Mouse (Mus musculus) left cerebral cortex, adult 8-10 months (tissue): Measurements from ENCODE around the gene Pik3ca. TPM values are rescaled to one million over a fixed set of nuclear protein-coding genes. Genes with fewer than 3 reads are reported as not detected.

ENCODE experiments used
- DNase-seq, 2 experiments: peaks; one replicate each; pipeline ENCODE4 v3.0.0; 2022; ENCODE audit warnings: low spot score in 2 of 2
- total RNA-seq, 4 experiments: library from RNA; stranded (reverse); gene quantifications; 2 replicates each; pipeline ENCODE4 v1.2.4; 2022

Gene Pik3ca
- total RNA-seq, 4 experiments from 2014 or later, result 59.1 to 68.3 (median 61.0) TPM

DNA sequence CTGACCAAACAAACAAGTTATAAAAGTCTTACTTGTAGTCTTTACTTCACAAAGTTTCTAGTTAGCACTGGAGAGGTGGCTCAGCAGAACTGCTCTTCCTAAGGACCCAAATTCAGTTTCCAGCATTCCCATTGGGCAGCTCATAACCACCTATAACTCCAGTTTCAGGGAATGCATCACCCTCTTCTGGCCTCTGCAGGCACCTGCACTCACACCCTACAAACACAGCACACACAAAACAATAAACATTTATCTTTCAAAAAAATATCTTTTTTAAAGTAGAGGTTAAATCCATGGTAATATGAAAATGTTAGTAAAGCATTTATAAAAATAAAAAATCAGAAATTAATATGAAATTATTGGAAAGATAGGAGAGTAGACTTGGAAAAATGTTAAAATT is 44.2 kb downstream of the Pik3ca start:
- no peak for DNase-seq

DNA sequence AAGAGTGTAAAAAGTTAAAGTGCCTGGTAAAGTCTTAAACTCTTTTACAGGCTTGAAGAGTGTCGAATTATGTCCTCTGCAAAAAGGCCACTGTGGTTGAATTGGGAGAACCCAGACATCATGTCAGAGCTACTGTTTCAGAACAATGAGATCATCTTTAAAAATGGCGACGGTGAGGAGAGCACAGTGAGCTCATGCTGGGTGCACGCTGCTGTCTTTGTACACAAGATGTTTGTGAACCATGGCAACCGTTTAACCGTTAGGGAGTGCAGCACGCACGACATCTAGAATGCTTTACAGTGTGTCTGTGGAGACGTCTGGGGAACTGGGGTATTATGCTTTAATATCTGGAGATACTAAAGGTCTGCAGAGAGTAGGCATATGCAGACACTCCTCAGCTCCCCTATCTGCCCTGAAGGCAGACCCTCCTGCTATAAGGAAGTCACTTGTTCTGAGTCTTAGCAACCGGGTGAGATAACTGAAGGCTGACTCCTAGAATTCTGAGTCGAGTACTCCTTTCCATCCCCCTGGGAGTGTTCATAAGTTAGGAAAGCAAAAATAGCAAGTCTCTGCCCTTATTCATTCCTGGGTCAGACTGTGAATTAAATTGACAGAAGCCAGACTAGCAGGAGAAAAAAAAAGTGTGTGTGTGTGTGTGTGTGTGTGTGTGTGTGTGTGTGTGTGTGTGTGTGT is 57.0 kb downstream of the Pik3ca start:
- DNase-seq, result no peak

DNA sequence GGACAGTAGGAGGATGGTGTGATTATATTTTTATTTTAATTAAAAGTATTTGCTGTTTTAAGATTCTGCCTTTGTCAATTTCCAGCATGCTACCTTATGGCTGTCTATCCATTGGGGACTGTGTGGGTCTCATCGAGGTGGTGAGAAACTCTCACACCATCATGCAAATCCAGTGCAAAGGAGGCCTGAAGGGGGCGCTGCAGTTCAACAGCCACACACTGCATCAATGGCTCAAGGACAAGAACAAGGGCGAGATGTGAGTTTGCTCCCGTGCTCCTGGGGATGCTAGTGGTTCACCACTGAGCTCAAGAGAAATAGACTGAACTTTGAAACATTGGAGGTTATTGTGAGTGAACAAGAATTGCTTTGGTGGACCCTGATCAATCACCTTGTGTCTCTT is 62.3 kb downstream of the Pik3ca start:
- no peak for DNase-seq

DNA sequence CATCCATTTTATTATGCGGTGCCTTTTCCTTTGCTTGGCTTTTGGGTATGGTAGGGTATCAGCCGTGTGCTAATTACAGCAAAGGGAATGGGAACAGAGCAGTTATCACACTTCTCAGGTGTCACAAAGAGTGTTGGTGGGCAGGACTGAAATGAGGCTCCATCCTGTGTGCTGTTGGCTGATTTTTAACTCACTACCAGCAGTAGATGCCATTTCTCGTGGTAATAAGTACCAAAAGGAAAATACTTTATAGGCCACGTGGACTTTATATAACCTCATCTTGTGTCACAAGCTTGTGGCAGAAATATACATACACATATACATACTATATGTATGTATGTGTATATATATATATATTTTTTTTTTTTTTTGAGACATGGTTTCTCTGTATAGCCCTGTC is 69.8 kb downstream of the Pik3ca start:
- no peak for DNase-seq

DNA sequence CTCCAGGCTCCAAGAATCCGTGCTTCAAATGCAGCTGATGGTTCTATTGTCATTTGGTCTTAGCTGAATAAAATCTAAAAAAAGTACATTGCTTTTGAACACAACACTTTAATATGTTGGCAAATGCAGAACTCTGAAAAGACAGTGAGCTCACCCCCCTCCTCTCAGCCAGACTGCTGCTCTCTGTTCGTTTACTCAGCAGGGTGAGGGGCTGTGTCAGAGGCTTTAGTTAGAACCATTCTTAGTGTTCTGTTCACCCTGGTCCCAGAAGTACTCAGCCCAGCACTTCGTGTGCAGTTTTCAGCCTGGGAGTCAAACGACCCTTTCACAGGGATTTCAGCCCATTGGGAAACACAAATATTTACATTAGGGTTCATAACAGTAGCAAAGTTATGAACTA is 70.9 kb downstream of the Pik3ca start:
- no peak for DNase-seq

DNA sequence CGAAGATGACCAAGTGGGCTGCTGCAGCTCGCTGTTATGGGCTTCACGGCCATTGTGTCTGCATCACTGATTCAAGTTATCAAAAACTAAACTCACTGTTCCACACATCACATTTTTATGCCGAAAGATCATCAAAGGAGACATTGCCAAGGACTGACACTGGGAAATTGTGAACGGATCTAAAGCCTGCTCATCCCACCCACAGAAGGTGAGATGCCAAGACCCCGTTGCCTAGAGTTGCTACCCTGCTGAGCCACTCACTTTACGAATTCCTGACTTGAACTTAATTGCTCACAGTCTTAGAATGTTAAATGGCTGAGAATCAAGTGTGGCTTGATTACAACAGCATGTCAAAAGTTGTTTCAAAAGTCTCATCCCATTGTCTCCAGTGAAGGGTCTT is 73.0 kb downstream of the Pik3ca start:
- no peak for DNase-seq

DNA sequence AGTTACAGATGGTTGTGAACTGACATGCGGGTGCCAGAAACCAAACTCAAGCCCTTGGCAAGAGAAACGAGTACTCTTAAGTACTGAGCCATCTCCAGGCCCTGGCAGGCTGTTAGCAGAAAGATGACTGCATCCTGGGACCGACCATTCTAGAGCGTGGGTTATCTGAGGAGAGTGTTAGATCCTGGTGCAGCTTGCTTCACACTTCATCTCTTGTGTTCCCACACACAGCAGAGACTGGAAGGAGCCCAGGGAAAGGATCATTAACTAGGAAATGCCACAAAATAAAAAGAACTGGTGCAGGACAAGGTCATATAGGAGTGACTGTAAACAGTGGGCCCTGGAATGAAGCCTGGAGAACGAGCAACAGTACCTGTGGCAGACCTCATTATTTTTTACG is 73.6 kb downstream of the Pik3ca start:
- peak in 1 of 2 experiments; percentile 54 for DNase-seq

DNA sequence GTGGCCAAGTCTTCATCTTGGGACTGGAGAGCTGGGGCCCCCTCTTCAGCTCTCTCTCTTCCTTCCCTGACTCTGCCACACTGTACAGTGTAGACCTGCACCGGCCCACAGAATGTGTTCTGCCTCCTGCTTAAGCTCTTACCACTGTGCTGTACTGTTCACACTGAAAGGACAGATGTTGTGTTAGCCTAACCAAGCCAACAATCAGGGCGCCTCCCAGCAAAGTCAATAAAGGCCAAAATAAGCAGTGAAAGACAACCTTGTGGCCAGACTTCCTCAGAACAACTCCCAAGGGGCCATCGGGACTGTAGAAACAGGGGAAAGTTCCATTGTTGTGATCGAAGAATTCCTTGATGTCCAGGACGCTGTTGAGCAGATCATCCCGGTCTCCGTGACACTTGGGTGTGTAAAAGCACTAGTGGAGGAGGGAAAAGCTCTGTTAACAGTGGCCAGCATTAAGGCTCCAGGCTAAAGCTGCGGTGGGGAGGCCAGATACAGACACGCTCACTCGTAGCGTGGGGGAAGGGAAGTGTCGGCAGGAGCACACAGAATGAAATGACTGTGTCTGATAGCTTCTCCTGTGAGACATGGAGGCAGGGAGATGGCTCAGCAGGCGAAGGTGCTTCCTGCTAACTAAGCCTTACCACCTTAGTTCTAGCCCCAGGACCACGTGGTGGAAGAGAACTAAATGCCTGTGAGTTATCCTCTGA is 74.9 kb downstream of the Pik3ca start:
- no peak for DNase-seq

DNA sequence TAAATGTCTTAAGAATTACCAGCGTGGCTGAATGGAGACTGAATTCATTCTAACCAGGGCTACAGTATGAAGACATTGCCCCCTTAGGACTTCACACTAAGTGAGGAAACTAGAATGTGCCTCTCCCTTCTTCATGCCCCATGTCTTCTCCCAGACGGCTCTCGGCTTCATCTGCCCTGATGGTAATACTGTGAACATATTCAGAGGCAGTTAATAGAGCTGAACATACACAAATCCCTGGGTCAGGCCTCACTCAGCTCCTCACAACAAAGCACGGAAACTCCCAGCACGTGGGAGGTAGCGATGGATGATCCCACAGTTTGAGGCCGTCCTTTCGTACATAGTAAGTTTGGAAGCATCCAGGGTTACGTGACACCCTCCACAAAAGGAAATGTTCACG is 75.7 kb downstream of the Pik3ca start:
- no peak for DNase-seq

DNA sequence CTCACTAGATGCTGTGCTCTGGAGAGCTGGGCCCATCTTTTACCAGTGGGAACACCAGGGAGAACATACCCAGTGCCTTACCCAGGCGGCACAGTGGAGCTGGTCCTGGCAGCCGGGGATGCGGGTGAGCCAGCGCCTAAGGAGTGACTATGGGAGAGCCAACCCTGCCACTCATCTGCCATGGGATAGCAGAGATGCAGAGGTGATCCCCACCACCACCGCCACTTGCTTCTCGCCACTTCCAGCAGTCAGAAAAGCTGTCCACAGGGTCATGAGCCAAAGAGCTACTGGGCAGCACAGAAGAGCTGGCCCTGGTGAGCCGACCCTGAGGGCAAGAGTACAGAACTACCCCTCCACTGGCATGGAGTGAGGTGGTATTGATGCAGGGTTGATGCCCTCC is 82.5 kb downstream of the Pik3ca start:
- DNase-seq, result no peak

DNA sequence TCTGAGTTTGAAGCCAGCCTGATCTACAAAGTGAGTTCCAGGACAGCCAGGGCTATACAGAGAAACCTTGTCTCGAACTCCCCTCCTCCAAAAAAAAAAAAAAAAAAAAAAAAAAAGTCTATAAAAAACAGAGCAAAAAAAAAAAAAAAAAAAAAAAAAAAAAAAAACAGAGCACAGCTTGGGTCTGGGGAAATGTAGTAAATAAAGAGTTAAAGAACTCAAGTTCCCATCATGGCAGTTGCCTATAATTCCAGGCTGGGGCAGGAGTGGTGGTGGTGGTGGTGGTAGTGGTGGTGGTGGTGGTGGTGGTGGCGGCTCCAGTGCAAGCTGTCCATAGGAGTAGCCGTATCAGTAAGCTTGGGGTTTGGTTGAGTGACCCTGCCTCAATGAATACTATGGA is 85.6 kb downstream of the Pik3ca start:
- DNase-seq, result no peak

DNA sequence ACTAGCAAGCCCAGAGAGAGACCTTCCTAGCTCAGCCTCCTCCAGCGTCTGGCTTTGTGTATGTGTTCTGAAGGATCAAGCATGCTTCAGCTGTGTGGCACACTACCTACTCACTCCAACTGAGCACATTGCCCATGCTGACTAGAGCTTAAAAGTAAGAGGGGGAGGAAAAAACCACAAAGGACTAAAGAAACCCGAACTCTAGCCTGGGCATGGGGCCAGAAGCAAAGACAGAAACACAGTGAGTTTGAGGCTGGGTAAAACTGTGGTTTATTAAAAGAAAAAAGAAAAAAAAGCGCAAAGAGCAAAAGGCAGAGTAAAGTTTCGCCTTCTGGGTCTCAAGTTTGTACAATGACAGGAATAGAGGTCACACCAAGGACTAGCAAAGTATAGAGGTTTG is 89.1 kb downstream of the Pik3ca start:
- no peak for DNase-seq

DNA sequence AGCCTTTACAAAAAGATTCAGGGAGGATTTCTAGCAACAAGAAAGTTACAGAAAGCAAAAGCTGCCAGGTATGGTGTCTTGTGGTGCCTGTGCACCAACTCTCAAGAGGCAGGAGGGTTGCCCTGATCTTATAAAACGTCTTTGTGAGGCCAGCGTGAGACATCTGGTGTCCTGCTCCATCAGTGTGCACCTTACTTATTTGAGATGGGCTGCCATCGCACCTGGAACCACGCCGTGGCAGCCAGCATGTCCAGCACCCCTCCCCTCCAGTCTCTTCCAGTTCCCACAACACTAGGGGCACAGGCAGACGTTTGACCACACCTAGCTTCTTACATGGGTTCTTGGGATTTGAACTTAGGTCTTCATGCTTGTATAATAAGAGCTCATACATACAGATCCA is 90.7 kb downstream of the Pik3ca start:
- no peak for DNase-seq

DNA sequence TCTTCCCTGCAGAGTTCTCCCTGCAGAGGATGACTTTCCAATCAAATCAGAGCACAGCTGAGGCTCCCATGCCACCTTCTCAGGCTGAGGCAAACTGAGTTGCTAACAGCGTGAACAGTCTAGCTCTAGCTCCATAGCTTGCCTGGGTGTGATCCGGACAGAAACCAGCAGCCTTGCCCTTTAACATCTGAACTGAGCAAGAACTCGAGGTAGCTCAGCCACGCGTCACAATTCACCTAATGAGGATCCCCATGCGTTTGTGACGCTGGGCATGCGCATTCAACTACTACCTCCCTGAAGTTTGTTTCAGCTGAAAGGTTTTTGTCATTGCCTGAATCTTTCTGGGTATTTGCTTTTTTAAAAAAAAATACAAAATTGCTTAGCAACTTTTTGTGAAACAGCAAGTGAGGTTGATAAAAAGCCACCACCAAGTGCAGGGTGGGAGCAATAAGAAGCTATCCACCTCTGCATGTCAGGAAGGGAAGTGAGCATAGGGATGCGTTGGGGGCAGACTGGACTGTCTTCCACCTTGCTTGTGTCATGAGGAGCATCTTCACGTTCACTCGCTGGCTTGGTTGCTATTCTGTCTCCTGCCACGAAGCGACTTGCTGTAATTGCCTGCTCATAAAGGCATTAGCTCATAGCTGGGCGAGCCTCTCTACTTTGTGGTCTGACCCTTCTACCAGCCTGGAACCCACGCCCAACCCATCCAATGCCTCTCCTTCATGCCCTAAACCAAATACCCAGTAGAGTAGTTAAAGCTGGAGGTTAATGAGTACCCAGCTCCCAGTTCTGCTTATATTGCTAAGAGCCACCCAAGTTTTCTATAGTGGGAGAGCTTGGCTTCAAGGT is 92.8 kb downstream of the Pik3ca start:
- no peak for DNase-seq

DNA sequence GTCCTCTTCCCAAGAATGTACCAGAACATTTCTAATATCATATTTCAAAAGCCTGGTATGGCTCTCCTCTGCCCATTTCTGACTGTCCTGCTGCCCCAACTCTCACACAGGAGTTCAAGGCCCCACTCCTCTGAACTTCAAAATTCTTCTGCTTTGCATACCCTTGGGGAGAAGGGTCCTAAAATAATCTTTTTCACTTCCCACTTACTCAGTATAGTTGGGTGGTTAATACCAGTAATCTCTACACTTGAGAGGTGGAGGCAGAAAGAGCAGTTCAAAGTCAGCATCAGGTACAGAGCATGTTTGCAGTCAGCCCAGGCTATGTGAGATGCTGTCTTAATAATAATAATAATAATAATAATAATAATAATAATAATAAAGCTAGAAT is 93.5 kb downstream of the Pik3ca start:
- DNase-seq, result no peak

DNA sequence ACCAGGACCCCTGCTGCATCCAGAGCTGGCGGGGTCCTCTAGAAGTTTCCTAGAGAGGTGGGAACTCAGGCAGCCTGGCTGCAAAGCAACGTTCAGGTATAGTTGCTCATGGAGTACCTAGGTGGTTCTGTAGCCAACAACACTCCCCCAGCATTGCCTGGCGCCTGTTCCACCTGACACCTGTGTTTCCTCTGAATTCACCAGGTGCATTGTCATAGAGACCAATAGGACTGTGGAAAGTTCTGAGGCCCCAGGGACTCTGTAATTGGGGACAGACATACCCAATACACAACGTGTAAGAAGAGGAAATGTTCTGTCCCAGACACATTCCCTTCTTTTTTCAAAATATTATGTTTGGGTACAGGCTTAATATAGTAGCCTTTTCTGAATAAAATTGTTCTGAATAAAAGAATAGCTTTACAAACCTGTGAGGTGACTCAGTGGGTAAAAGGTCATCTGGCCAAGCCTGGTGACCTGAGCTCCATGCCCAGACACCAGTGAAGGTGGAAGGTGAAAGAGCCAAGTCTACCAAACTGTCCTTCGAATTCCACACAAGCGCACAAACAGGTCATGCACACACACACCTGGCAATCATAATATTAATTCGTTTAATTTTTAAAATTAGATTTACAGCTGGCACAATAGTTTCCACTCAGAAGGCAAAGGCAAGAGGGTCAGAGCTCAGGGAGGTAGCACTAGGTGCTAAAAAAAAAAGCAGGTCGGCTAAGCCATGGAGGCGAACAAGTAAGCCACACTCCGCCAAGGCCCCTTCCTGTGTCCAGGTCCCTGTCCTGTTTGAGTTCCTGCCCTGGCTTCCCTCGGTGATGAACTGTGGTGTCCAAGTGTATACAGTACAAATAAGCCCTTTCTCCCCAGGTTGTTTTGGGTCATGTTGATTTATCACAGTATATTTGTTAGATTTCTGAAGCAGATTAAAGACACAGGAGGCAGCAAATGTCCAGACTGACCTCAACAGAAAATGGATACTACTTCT is 94.9 kb downstream of the Pik3ca start, which contains the start of gene Kcnmb3:
Gene Kcnmb3 (minus strand): TSS at position 135 of the 994 bp plus-strand sequence.
- no peak for DNase-seq

DNA sequence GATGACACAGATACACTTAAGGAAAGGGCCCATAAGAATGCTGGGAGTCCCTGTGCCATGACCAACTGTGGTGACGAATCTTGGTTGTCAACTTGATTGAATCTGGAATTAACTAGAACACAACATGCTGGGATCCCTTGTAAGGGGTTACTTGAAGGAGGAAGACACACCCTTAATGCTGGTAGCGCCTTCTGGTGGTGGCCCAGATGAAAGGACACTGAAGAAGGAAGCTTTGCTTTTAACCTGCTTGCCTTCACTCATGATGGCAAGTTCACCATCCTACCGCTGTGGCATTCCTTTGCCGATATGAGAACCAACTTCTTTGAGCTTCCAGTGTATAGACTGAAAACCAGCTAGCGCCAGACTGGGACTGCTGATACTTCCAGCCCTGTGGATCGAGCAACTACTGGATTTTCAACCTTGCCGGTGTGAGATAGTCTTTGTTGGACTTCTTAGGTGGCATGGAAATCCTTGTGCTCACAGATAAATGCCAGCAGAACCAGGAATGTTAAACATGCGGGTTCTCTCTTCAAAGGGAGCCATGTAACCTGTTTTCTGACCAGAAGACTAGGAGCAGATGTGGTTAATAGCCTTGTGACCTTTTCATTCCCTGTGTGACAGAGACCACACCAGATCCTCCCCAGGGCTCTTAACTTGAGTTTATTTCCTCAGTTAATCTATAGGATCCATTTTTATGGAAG is 97.1 kb downstream of the Pik3ca start:
- no peak for DNase-seq

DNA sequence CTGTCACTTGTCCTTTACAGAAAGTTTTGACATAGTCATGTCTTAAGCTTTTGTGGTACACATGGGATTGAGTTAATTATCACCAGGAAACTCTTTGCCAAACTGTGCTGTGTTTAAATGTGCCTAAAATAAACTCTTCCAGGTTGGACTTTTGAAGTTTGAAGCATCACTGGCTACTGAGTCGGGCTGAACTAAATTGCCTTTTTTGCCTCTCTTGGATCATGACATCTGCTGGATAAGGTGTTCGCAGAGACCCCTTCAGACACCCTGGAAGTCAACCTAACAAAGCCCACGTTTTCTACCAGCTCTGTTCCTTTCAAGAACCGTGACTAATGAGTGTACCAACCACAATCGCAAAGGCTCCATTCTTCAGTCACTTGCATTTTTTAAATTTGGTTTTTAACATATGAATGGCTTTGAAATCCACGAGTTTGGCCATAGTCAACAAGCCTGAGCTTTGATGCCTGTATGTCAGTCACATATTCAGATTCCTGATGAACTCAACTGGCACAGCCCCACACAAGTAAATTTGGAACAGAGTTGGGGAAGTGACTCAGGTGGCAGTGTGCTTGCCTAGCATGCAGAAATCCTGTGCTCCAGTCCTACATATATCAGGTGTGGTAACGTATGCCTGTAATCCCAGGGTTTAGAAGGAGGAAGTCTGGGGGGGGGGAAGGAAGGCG is 97.8 kb downstream of the Pik3ca start:
- no peak for DNase-seq

DNA sequence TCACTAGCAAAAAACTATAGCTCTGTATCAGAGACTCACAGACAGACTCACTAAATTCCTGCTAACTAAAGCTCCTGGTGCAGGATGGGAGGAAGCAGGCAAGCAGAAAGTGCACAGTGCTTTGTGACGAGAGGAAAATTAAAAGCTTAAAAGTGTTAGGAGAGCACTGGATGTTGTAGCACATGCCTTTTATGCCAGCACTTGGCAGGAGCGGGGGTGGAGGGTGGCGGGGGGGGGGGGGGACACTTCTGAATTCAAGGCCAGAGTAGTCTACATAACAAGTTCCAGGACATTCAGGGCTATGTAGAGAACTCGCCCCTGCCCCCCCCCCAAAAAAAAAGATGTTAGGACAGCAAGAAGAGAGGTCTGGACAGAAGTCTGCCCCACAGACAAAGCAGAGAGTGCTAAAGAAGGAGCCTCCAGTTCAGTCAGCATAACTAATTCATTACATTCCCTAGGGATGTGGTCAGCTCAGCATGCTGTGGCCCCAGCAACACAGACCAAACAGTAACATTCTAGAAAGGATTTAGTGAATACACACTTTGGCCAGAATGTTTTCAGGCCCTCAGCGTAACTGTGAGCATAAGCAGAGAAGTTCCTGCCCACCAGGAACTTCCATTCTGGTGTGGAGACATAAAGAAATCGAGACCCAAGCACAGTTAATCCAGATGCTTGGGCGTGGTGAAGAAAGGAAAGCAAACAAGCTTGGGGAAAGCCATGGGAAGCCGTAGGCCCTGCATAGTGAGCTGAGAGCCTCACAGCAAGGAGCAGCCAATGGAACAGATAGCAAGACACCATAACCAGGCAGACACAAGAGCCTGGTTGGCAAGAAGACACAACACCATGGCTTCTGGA is 98.6 kb downstream of the Pik3ca start:
- no peak for DNase-seq
